Mouse (Mus musculus) large intestine, adult 2 months (tissue): Measurements from ENCODE around the gene Cdc34. TPM values are rescaled to one million over a fixed set of nuclear protein-coding genes. Genes with fewer than 3 reads are reported as not detected.

ENCODE experiments used
- DNase-seq: peaks from one replicate; pipeline ENCODE4 v3.0.0-alpha.2; 2012; ENCODE audit warnings: low read depth, low spot score
- WGBS: fragments of 180-500 bp; shearing (Covaris S2); methylation state at CpG from one replicate; pipeline ENCODE4 v1.1.7; 2018; 5-methylcytosine and 5-hydroxymethylcytosine counted together
- polyA plus RNA-seq: library from polyadenylated mRNA; depleted of rRNA; stranded (reverse); fragments of >200 nt; gene quantifications from 2 replicates; pipeline ENCODE4 v1.2.3, GENCODE M21; 2012

The Cdc34 gene
- polyA plus RNA-seq, 1 experiment, result 188 TPM

DNA sequence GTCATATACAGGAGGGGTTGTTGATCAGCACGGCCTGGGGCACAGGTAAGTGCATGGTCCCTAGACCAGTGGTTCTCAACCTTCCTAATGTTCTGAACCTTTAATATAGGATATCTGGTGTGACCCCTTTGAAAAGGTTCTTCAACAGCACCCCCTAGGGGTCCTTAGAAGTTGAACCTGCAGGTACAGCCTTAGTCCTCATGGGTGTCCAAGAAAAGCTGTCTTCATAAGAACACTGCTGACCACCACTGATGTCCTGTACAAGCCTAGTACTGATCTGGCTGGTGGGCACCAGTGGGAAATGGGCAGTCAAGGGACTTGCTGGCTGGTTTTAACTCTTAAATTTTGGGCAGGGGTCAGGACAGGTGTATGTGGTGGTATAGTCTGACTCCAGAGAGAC lies 30.0 kb downstream of the Cdc34 start:
- no peak for DNase-seq
- WGBS, result 69% methylated on average over 1 of the region's 1 CpGs

DNA sequence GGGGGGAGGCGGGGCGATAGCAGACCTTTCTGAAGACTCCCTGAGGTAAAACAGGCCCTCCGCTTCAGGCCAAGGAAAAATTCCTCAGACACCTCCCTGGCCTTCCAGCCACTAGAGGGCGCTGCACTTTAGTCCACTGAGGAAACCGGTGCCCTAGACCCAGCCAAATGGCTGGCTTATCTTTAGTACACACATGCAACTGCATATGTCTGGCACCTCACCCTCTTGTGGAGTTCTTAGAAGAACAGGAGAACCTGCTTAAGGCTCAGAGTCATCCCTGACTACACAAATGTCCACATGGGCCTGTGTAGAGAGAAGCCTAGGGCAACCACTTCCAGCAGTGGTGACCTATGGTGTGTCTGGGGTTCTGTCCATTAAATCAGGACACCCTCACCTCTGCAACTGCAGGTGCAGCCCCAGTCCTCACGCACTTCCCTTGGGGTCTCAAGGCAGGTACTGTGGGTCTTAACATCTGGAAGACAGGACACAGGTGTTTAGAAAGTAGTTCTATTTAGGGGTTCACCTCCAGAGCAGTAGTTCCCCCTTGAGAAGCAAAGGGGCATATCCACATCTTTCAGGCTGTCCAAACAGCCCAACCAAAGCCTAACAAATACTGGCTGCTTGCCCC lies 30.6 kb downstream of the Cdc34 start:
- no peak for DNase-seq
- 12% methylated on average over 6 of the region's 6 CpGs for WGBS

DNA sequence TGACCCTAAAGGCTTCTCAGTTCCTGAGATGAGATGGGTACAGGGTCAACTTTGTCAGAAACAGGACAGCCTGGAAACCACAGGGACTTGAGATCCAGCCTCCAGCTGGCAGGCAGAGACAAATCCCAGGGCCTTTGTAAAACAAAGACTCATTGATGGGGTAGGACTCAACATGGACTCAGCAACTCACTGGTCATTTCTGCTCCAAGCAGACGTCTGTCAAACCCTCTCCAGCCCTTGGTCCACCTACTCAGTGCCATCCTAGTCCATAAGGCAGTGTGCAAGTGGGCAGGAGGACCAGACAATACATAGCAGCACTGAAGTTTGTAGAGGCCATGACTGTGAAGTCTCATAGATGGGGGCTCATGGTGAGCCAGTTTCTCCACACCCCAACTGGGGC lies 31.2 kb downstream of the Cdc34 start:
- 26% methylated on average over 1 of the region's 1 CpGs for WGBS
- no peak for DNase-seq

DNA sequence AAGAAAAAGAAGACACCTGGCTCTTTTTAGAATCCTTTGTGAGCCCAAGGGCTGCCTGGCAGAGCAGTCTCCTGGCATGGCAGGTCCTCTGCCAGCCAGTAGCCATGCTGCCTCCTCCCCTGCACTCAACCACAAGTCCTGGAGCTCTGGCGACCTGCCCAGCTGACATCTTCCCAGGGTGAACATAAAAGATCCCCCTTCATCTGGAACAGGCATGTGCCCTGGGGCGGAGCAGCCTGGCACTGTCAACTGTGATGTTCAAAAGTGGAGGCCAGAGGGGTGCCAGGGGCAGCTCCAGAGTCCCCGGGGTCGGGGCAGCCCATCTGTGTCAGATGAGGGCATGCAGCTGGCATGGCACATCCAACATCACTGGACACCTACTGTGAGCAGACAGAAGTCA lies 33.0 kb downstream of the Cdc34 start:
- 56% methylated on average over 4 of the region's 4 CpGs for WGBS
- DNase-seq, result no peak

DNA sequence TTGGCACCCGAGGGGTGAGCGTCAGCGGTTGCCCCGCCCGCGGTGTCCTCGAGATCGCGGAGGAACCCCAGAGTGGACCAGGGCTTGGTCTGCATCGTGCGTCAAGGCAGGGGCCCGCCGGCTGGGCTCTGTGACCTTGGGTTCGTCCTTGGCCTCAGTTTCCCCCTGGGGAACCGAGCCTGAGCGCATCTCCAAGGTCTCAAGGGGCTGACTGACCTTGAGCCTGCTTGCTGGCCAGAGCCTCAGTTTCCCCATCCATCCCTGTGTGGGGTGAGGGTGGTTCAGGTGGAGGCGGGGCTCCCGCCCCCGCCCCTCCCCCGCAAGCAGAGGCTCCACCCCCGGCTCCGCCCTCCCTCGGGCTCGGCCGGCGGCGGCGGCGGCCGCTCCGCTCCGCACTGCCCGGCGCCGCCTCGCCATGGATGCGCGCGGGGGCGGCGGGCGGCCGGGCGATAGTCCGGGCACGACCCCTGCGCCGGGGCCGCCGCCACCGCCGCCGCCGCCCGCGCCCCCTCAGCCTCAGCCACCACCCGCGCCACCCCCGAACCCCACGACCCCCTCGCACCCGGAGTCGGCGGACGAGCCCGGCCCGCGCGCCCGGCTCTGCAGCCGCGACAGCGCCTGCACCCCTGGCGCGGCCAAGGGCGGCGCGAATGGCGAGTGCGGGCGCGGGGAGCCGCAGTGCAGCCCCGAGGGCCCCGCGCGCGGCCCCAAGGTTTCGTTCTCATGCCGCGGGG lies 34.4 kb downstream of the Cdc34 start, which contains the start of gene Hcn2:
Gene Hcn2 (plus strand): TSS at position 381 of the 734 bp plus-strand sequence.
- 1% methylated on average over 80 of the region's 91 CpGs for WGBS
- no peak for DNase-seq

DNA sequence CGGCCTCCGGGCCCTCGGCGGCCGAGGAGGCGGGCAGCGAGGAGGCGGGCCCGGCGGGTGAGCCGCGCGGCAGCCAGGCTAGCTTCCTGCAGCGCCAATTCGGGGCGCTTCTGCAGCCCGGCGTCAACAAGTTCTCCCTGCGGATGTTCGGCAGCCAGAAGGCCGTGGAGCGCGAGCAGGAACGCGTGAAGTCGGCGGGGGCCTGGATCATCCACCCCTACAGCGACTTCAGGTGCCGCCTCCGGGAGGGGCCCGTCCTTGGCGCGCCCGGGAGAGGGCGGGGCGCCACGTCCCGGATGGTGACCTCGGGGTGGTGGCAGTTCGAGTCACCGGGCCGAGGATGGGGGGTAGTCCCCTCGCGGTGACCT lies 35.0 kb downstream of the Cdc34 start:
- 1% methylated on average over 44 of the region's 44 CpGs for WGBS
- no peak for DNase-seq

DNA sequence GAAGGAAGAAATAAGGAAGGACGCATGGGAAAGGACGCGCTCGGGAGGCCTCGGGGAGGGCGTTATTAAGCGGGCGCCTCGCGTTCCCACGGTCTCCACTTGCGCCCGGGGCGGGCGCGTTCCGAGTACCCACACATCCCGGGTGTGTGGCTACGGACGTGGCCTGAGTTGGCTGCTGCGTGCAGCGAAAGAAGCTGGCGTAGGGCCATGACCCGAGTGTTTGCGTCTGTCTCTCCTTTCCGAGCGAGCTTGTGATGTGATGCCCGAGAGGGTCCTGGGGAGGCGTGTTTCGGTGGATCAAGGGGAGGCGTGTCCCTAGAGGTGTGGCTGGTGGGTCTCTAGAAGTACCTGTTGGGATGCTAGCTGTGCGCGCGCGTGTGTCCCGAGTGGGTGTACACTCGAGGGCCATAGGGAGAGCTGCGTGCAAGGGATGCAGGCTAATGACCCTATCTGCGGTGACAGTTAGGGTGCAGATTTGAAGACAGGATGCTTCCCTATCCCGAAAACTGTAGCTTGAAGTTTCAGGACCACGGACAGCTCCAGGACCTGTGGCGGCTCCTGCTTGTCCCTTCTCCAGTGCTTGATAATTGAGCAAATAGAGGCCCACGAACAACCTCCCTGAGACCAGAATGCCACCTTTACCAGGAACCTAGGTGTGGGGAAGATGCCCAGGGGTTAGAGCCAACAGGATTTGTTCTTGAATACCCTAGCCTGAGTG lies 35.8 kb downstream of the Cdc34 start:
- no peak for DNase-seq
- 2% methylated on average over 43 of the region's 43 CpGs for WGBS

DNA sequence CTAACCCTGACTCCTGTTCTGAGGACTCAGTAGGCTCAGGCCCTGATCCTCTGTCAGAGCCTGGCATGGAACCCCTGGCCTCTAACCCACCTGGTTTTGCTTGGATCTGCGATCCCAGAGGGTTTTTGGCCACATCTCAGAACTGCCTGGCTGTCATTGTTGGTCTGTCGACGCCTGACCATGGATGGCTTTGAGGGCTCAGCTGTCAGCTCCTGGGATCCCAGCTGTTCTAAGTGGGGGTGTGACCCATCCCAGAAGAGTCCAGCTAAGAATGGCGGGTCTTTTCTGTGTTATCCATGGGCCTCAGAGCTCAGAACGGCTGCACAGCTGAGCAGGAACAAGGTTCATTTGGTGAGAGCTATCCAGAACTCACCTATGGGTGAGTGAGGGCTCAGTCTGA lies 39.1 kb downstream of the Cdc34 start:
- DNase-seq, result no peak
- 56% methylated on average over 5 of the region's 5 CpGs for WGBS

DNA sequence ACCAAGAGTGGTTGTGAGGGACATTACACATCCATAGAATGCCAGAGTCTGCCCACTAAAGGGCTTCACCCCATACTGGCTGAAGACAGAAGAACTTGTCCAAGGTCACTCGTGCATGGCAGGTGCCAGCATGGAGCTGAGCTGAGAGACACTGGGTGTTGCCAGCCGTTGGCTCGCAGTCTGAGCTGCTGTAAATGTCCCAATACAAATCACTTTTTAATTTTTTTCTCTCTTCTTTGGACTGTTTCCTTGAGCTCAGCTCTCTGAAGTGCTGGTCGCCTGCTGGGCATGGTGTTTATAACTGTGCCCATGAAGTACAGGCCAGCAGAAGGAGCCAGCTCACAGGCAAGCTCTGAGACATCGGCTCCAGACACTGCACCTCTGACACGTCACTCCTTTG lies 41.1 kb downstream of the Cdc34 start:
- DNase-seq, result no peak
- 46% methylated on average over 6 of the region's 6 CpGs for WGBS

DNA sequence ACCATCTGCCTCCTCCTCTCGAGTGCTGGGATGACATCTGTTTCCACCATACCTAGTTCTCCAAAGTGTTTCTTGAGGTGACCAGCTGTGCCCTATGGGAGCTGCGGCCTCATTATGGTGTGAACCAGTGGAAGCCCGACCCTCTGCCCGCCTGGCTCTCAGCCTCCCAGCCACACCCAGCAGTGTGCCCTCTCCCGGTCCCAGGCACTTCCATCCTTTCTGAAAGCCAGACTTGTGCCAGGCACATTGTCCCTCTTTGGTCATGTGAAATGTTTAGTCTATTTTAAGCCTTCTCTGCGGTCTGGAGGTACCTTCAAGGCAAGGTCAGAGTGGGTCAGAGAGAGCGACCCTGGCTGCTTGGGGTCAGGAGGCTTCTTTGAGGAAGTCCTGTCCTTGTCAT lies 41.7 kb downstream of the Cdc34 start:
- no peak for DNase-seq
- WGBS, result 66% methylated on average over 7 of the region's 7 CpGs

DNA sequence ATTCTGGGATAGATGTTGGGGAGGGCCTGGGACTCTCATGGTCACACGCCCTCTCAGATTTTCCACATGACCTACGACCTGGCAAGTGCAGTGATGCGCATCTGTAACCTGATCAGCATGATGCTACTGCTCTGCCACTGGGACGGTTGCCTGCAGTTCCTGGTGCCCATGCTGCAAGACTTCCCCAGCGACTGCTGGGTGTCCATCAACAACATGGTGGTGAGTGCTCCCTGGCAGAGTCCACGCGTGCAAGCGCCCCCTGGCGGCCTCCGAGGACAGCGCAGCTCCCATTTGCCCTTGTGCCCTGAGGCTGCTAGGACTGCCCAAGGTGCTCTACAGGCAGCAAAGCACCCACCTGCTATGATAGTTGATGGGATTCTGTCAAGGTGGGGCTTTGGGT lies 44.1 kb downstream of the Cdc34 start:
- WGBS, result 32% methylated on average over 11 of the region's 11 CpGs
- DNase-seq, result no peak

DNA sequence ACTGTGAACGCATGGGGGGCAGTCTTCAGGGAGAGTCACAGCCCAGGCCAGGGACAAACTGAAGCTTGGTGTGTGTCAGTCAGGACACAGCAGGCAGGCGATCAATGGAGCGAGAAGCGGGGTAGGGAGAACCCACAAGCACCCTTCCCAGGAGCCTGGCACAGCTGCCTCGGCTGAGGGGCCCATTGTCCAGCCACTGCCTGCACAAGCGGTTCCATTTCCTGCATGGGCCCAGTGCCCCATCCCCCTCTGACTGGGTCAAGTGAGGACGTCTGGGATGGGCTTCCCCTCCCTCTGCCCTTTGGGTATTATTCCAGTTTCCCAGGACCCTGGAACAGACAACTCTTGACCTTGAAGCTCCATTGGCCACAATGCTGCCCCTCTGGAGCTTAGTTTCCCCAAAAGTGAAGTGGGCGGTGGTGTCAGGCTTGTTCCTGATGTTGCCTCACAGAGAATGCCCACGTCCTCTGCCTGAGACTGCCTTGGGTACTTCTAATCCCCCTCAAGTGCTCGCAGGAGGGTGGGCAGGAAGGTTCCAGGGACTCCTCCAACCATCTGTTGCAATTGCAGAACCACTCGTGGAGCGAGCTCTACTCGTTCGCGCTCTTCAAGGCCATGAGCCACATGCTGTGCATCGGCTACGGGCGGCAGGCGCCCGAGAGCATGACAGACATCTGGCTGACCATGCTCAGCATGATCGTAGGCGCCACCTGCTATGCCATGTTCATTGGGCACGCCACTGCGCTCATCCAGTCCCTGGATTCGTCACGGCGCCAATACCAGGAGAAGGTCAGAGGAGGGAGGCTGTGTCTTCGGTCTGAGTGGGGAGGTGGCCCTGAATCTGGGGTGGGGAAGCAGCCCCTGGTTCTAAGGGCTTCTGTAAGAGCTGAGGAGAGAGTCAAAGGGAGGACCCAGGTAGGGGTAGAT lies 46.6 kb downstream of the Cdc34 start:
- no peak for DNase-seq
- 73% methylated on average over 28 of the region's 28 CpGs for WGBS

DNA sequence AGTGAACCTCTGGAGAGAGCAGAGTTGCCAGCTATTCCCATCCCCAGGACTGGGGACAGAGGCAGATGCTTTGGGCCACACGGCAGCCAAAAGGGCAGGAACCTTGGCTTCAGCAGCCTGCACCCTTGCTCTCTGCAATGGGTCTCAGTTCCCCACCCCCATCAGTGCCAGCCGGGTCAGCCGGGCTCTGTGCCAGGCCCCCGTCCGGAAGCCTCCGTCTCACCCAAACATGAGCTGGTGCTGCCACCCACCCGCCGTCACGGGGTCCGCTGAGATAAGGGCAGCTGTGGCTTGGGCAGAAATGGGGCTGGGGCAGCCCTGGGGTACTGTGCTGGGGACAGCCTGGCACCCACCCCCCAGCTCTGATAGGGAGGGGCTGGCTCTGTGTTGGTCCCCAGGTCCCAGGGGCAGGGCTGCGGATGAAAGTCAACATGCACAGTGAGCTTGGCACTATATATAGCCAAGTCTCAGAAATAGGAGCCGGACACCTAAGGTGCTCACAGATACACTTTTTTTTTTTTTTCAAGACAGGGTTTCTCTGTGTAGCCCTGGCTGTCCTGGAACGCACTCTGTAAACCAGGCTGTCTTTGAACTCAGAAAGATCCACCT lies 47.5 kb downstream of the Cdc34 start:
- 66% methylated on average over 13 of the region's 13 CpGs for WGBS
- no peak for DNase-seq

DNA sequence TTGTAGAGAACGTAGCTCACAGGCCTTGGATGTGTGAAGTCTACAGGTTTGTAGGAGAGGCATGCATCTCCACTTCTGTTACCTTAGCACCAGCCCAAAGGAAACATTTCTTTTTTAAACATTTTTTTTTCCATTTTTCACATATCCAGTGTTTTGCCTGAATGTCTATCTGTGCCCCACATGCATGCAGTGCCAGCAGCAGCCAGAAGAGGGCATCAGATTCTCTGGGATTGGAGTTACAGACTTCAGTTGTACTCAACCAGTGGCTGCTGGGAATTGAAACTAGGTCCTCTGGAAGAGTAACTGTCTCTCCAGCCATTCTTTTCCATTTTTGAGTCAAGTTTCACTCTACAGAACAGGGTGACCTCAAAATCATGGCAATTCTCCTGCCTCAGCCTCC lies 50.5 kb downstream of the Cdc34 start:
- DNase-seq, result no peak
- 95% methylated on average over 1 of the region's 1 CpGs for WGBS

DNA sequence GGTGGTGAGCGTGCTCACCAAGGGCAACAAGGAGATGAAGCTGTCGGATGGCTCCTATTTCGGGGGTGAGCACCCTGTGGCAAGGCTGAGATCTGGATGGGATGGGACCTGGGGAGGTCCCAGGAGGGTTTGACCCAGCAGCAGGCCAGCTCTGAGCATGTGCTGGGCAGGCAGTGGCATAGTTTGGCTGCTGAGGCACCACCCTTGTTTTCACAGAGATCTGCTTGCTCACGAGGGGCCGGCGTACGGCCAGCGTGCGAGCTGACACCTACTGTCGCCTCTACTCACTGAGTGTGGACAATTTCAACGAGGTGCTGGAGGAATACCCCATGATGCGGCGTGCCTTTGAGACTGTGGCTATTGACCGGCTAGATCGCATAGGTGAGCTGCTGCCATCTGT lies 51.9 kb downstream of the Cdc34 start:
- DNase-seq, result no peak
- WGBS, result 96% methylated on average over 15 of the region's 15 CpGs

DNA sequence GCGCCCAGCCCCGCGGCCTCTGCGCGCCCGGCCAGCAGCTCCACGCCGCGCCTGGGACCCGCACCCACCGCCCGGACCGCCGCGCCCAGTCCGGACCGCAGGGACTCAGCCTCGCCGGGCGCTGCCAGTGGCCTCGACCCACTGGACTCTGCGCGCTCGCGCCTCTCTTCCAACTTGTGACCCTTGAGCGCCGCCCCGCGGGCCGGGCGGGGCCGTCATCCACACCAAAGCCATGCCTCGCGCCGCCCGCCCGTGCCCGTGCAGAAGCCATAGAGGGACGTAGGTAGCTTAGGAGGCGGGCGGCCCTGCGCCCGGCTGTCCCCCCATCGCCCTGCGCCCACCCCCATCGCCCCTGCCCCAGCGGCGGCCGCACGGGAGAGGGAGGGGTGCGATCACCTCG lies 53.4 kb downstream of the Cdc34 start:
- no peak for DNase-seq
- 73% methylated on average over 51 of the region's 52 CpGs for WGBS

DNA sequence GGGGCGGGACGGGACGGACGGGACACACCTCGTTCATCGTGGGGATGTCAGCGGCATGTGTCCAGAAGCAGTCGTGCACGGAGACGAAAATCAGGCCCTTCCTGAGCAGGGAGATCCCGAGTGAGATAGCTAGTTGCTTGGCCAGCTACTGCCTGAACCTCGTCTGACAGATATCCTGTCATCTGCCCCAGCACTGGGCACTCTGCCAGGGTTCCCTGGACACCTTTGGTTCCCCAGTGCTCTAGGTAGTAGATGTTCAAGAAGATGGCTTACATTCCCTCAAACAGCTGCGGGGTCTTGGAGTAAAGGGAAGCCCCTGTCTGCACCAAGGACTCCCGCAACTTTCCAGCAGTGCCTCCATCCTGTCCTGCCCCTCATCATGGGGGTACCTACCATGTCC lies 54.7 kb downstream of the Cdc34 start:
- 88% methylated on average over 14 of the region's 14 CpGs for WGBS
- DNase-seq, result no peak
